Mouse (Mus musculus) pancreas, adult 10 weeks (tissue): ENCODE data around the gene Kcnj10. TPM values are rescaled to one million over a fixed set of nuclear protein-coding genes. Genes with fewer than 3 reads are reported as not detected.

Experiments used
- polyA plus RNA-seq: library from polyadenylated mRNA; stranded (reverse); fragments of 350-450 nt; fragmentation: Illumina TruSeq; extraction: RNeasy Lipid Tissue Mini Kit (QIAGEN cat#74804); gene quantifications from one replicate; pipeline ENCODE4 v1.2.3, GENCODE M21; 2015; ENCODE audit warnings: low read depth, low replicate concordance; ENCODE audit not compliant: insufficient read depth

Kcnj10 gene
- not detected for polyA plus RNA-seq

GRCm38 (mm10) chr1:172340729-172341321, at the start of gene Kcnj10:
TSS of gene Kcnj10 (plus strand) at chr1:172341210.

DNA sequence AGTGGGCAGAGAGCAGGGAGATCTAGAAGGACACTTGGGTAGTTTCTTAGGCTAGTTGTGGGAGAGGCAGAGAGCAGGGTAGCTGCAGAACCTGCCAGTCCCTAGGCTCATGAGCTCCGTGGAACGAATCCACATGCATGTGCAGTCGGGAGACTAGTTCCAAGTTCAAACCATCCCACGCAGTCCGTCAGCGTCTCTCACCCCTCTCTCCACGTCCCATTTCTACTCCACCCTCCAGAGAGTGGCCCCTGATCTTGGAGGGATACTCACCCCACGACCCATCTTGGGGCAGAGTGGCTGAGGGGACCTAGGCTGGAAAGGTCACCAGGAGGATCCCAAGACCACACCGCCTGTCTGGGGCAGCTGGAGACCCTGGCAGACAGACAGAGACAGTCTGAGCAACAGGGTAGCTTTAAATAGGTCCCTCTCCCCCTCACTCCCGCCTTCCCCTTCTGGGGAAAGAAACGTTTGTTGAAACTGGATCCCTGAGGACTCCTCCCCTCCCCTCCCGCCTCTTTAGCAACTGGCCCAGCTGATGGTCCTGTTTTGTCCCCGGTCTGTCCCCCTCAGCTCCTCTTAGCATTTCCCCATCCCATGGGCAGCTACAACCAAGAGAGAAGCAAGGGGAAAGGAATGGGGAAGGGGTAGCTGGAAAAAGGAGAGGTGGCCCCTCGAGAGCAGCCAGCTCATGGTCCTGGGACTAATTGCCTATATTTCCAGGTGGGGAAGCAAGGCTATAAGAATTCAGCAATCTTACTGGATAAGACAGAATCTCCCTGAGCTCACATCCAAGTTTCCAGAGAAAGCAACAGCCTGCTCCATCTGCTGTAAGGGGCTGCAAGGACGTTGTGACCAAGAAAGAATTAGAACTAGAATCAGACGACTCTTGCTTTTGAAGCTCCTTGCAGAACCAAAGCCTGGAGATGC, 43.1 kb upstream of the Kcnj10 start, which contains the start of gene Atp1a2:
Atp1a2 (minus strand) TSS at position 454 of the 927 bp plus-strand sequence.

GRCm38 (mm10) chr1:172329131-172329530, 11.9 kb upstream of the Kcnj10 start, which contains the start of gene Kcnj9:
TSS of gene Kcnj9 (minus strand) at chr1:172329318.

DNA sequence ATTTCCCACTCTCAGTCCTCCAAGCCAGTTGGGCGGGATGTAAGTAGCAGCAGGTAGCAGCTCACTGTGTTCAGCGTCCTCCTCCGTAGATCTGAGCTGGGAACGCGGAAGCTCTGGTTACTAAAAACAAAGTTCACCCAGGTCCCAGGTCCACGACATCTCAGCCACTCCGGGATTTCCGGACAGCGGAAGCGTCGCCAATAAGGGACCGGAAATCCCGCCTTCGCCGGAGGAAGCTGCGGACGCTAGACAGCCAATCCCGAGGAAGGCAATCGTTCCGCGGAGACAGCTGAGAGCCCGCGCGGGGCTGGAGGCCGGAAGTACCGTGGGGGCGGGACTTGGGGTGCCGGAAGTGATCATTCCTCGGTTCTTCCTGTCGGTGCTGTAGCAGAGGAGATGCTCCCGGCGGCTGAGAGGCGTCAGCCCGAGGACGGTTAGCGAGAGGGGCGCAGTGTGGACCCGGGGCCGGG, 35.2 kb downstream of the Kcnj10 start, which contains the start of gene Pigm:
Pigm (plus strand) TSS at position 349 of the 470 bp plus-strand sequence.

Other genes starting within 250 kb of the Kcnj10 start
- gene Pex19, start 214.5 kb upstream of the Kcnj10 start, polyA plus RNA-seq: 19.0 TPM
- gene Dcaf8, start 193.1 kb upstream of the Kcnj10 start, polyA plus RNA-seq: 27.7 TPM
- gene Pea15a, start 134.4 kb upstream of the Kcnj10 start, polyA plus RNA-seq: 38.0 TPM
- gene Casq1, start 121.3 kb upstream of the Kcnj10 start, polyA plus RNA-seq: not detected
- not detected for gene Atp1a4, start 82.8 kb upstream of the Kcnj10 start, polyA plus RNA-seq
- gene Igsf8, start 79.6 kb upstream of the Kcnj10 start, polyA plus RNA-seq: 15.7 TPM
- gene Atp1a2, start 43.1 kb upstream of the Kcnj10 start, polyA plus RNA-seq: 6.4 TPM
- not detected for gene Kcnj9, start 11.9 kb upstream of the Kcnj10 start, polyA plus RNA-seq
- gene Pigm, start 35.3 kb downstream of the Kcnj10 start, polyA plus RNA-seq: 3.2 TPM
- gene Slamf9, start 134.1 kb downstream of the Kcnj10 start, polyA plus RNA-seq: 1.5 TPM
- 2.0 TPM for gene Igsf9, start 140.6 kb downstream of the Kcnj10 start, polyA plus RNA-seq
- 64.6 TPM for gene Tagln2, start 158.8 kb downstream of the Kcnj10 start, polyA plus RNA-seq
- gene Cfap45, start 179.6 kb downstream of the Kcnj10 start, polyA plus RNA-seq: not detected
- gene Vsig8, start 214.7 kb downstream of the Kcnj10 start, polyA plus RNA-seq: not detected
- not detected for gene Slamf8, start 249.4 kb downstream of the Kcnj10 start, polyA plus RNA-seq